ENCODE assay signal across 13 mouse cellular contexts in the genomic region with DNA sequence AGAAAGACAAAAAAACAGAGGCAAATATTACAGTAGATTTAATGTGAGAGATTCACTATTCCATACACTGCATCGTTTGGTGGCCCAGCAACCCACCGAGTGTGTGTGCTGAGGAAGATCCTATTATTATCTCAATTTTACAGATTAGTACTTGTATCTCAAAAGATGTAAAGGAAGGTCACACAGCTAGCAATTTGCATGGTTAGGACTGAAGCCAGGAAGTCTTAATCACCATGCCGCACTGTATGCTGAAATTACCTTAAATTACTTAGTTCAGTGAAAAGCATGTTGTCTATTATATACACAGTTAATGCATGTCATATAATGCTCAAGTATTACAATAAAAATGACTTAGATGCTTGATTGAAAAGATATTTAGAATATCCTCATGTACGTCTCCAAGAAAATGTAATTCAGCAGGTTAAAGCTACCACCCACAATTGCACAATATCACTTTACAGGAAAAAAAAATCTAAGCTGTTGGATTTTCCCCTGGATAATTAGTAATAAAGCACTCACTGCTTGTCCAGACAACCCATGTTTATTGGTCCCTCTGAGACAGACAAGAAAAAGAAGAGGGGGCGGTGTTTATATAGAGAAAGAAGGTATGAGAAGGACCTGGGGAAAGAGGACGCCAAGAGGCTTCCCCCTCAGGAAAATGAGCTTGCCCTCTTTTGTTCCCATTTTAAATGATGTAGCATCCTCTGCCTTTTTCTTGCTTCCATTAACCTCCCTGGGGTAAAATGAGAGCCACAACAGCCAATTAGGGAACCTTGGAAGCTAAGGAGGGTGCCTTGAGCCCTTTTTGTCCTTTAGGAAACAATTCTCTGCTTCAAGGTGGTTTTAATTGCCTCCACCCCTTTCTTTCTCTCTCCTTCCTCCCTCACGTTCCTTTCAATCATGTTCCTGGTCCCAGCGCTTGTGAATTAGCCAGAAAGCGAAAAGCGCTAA.
A peak's percentile ranks its signal among the peaks of the same experiment; 100 is the strongest.
DNase-seq lines count a peak whose midpoint lies in the region; ATAC-seq and TF ChIP-seq lines count a peak whose summit lies in the region.
"Had no signal": no experiment of that assay in that cellular context is flagged by ENCODE, and none has a peak within 500 bp of the region (broad histone marks: within the 10 kb centered on the region; RNA-seq: fewer than 3 reads in every experiment).

No protein-coding gene starts in this region.

- H3K36me3 ChIP-seq in neural tube, embryonic 14.5 days (ENCODE audit: control insufficient read depth, insufficient read depth, low read length) = no peaks in the 10 kb centered on the region
- no peaks in the 10 kb centered on the region for H3K36me3 ChIP-seq in forebrain, postnatal 0 days (ENCODE audit: insufficient read depth)
- H3K36me3 ChIP-seq in limb, embryonic 14.5 days (ENCODE audit: control insufficient read depth, insufficient read depth, low read length) = no peaks in the 10 kb centered on the region
- H3K36me3 ChIP-seq: G1E; kidney, embryonic 15.5 days had no signal

- H3K4me1 ChIP-seq in neural tube, embryonic 14.5 days (ENCODE audit: control insufficient read depth, insufficient read depth, low read length) = no peaks in the 10 kb centered on the region
- peaks cover 15% of the 10 kb centered on the region for H3K4me1 ChIP-seq in forebrain, postnatal 0 days (ENCODE audit: insufficient read depth)
- peaks cover 13% of the 10 kb centered on the region for H3K4me1 ChIP-seq in limb, embryonic 14.5 days (ENCODE audit: control insufficient read depth, insufficient read depth, low read length)
- H3K4me1 ChIP-seq: kidney, embryonic 15.5 days had no signal

- H3K4me3 ChIP-seq in neural tube, embryonic 14.5 days (ENCODE audit: low read depth, low read length) = no peak overlapping the region
- H3K4me3 ChIP-seq in forebrain, postnatal 0 days (ENCODE audit: low read depth, low read length) = no peak overlapping the region
- no peak overlapping the region for H3K4me3 ChIP-seq in limb, embryonic 14.5 days (replicated peaks; ENCODE audit: low read length)
- H3K4me3 ChIP-seq: kidney, embryonic 15.5 days had no signal

- TF ChIP-seq POLR2A in limb, embryonic 14.5 days (IDR thresholded peaks at IDR 0.05; ENCODE audit: borderline replicate concordance, extremely low read depth, insufficient read depth, insufficient read length) = no peak

- no peak overlapping the region for H3K27ac ChIP-seq in neural tube, embryonic 14.5 days (ENCODE audit: low read depth, low read length)
- 0 out of 2 replicates have a peak overlapping the region, but pooled peaks have one; percentile 15 for H3K27ac ChIP-seq in forebrain, postnatal 0 days (ENCODE audit: low read depth, low read length)
- no peak overlapping the region; the same call in 1 of the 2 replicates for H3K27ac ChIP-seq in limb, embryonic 14.5 days (replicated peaks; ENCODE audit: low read depth, low read length)
- H3K27ac ChIP-seq: kidney, embryonic 15.5 days had no signal

- WGBS in neural tube, embryonic 14.5 days = 56% methylated on average over 10 of the region's 10 CpGs
- WGBS in forebrain, postnatal 0 days = 13% methylated on average over 10 of the region's 10 CpGs
- WGBS in limb, embryonic 14.5 days = 30% methylated on average over 10 of the region's 10 CpGs

- H3K9ac ChIP-seq in neural tube, embryonic 14.5 days (replicated peaks; ENCODE audit: low read depth, low read length) = no peak overlapping the region
- H3K9ac ChIP-seq in forebrain, postnatal 0 days = 0 out of 2 replicates have a peak overlapping the region, but pooled peaks have one; percentile 25
- H3K9ac ChIP-seq in limb, embryonic 14.5 days (ENCODE audit: low read depth, low read length, severe bottlenecking) = no peak overlapping the region
- H3K9ac ChIP-seq: kidney, embryonic 15.5 days had no signal

- TF ChIP-seq CTCF in forebrain, postnatal 0 days (IDR thresholded peaks at IDR 0.05; ENCODE audit: low read depth) = no peak

- no peaks in the 10 kb centered on the region for H3K27me3 ChIP-seq in neural tube, embryonic 14.5 days (ENCODE audit: control insufficient read depth, insufficient read depth, low read length)
- H3K27me3 ChIP-seq in forebrain, postnatal 0 days (ENCODE audit: insufficient read depth, low read length) = no peaks in the 10 kb centered on the region
- no peaks in the 10 kb centered on the region for H3K27me3 ChIP-seq in limb, embryonic 14.5 days (ENCODE audit: control insufficient read depth, insufficient read depth, low read length)
- H3K27me3 ChIP-seq: kidney, embryonic 15.5 days had no signal

- no peak overlapping the region for H3K4me2 ChIP-seq in neural tube, embryonic 14.5 days (ENCODE audit: low read depth, low read length)
- peak overlapping the region; percentile 15; the same call in 1 of the 2 replicates for H3K4me2 ChIP-seq in forebrain, postnatal 0 days (ENCODE audit: low read depth)
- H3K4me2 ChIP-seq in limb, embryonic 14.5 days (replicated peaks; ENCODE audit: low read depth, low read length, severe bottlenecking) = no peak overlapping the region
- H3K4me2 ChIP-seq: kidney, embryonic 15.5 days had no signal

- no peaks in the 10 kb centered on the region for H3K9me3 ChIP-seq in neural tube, embryonic 14.5 days (ENCODE audit: control insufficient read depth, low read length)
- H3K9me3 ChIP-seq in forebrain, postnatal 0 days (ENCODE audit: low read length) = no peaks in the 10 kb centered on the region
- H3K9me3 ChIP-seq in limb, embryonic 14.5 days (ENCODE audit: control insufficient read depth, low read length) = no peaks in the 10 kb centered on the region
- H3K9me3 ChIP-seq: G1E; kidney, embryonic 15.5 days had no signal

- ATAC-seq in neural tube, embryonic 14.5 days (ENCODE audit: low read depth) = peak; percentile 21; the same call in 1 of the 2 replicates
- ATAC-seq in forebrain, postnatal 0 days = peak; percentile 25; the same call in 1 of the 2 replicates
- peak; percentile 67; the same call in 1 of the 2 replicates for ATAC-seq in limb, embryonic 14.5 days (ENCODE audit: low FRiP score, low read depth)

- no peak for DNase-seq in neural tube, embryonic 10.5 days (ENCODE audit: extremely low spot score, low spot score)
- peak; percentile 27 for DNase-seq in forebrain, postnatal 0 days
- DNase-seq in limb, embryonic 14.5 days (ENCODE audit: low spot score) = no peak
- DNase-seq in cerebellum, postnatal 25 days = no peak
- DNase-seq in kidney, adult 8-10 months = no peak
- no peak for DNase-seq in spleen, postnatal 36 days (ENCODE audit: low spot score in 2 of 2)
- DNase-seq: adrenal gland, postnatal 36 days; cerebellum, adult 11 months; heart, postnatal 36 days; left cerebral cortex, postnatal 4 days had no signal
